Mouse (Mus musculus) liver, adult 2 months (tissue): ENCODE results near the gene Map3k19. TPM values are rescaled to one million over a fixed set of nuclear protein-coding genes. Genes with fewer than 3 reads are reported as not detected.

ENCODE experiments used
- DNase-seq: peaks from one replicate; pipeline ENCODE4 v3.0.0-alpha.2; 2011; ENCODE audit warnings: low read depth, low spot score; ENCODE audit errors: extremely low read depth
- H3K27ac ChIP-seq: fragments of 200-500 bp; replicated peaks from 2 replicates; pipeline ENCODE4 v1.5.1; 2012; ENCODE audit warnings: low read depth, mild to moderate bottlenecking, control low read depth, inconsistent platforms, low read length; ENCODE audit not compliant: insufficient read depth
- H3K27me3 ChIP-seq: fragments of 200-500 bp; 2 replicates; pipeline ENCODE4 v1.6.1; 2012; ENCODE audit warnings: mild to moderate bottlenecking, moderate library complexity, low read length, inconsistent platforms; ENCODE audit not compliant: control insufficient read depth, insufficient read depth
- H3K36me3 ChIP-seq: fragments of 200-500 bp; 2 replicates; pipeline ENCODE4 v1.6.1; 2012; ENCODE audit warnings: low read length, inconsistent platforms; ENCODE audit not compliant: control insufficient read depth, insufficient read depth
- H3K4me1 ChIP-seq: fragments of 200-500 bp; 2 replicates; pipeline ENCODE4 v1.6.1; 2011; ENCODE audit warnings: low read length; ENCODE audit not compliant: control insufficient read depth, insufficient read depth
- H3K4me3 ChIP-seq: fragments of 200-500 bp; 2 replicates; pipeline ENCODE4 v1.5.1; 2011; ENCODE audit warnings: low read depth, mild to moderate bottlenecking, control low read depth, low read length, moderate library complexity; ENCODE audit not compliant: insufficient read depth
- H3K79me2 ChIP-seq: fragments of 200-500 bp; 2 replicates; pipeline ENCODE4 v1.6.1; 2012; ENCODE audit warnings: inconsistent platforms, mild to moderate bottlenecking, low read length, moderate library complexity; ENCODE audit not compliant: control insufficient read depth, insufficient read depth
- H3K9ac ChIP-seq: fragments of 200-500 bp; 2 replicates; pipeline ENCODE4 v1.6.1; 2012; ENCODE audit warnings: low read depth, mild to moderate bottlenecking, control low read depth, inconsistent platforms, low read length
- CTCF ChIP-seq: fragments of 200-500 bp; IDR thresholded peaks from 2 replicates; pipeline ENCODE4 v1.5.1; 2011; ENCODE audit warnings: low read depth, low read length, control low read depth
- POLR2A ChIP-seq: fragments of 200-500 bp; IDR thresholded peaks from 2 replicates; pipeline ENCODE4 v1.6.1; 2011; ENCODE audit warnings: low read length, control low read depth; ENCODE audit not compliant: insufficient read depth; ENCODE audit errors: extremely low read depth
- WGBS: fragments of 180-500 bp; shearing (Covaris S2); methylation state at CpG from one replicate; pipeline ENCODE4 v1.1.7; 2018; 5-methylcytosine and 5-hydroxymethylcytosine counted together
- polyA plus RNA-seq: library from polyadenylated mRNA; depleted of rRNA; stranded (reverse); fragments of >200 nt; gene quantifications from 2 replicates; pipeline ENCODE4 v1.2.3, GENCODE M21; 2012
- total RNA-seq: library from RNA; depleted of rRNA; stranded (reverse); fragments of >200 nt; gene quantifications from 2 replicates; pipeline ENCODE4 v1.2.3, GENCODE M21; 2014

Map3k19 gene
- total and polyA plus RNA-seq, 2 experiments, result 0.07 TPM; not detected in 1

DNA sequence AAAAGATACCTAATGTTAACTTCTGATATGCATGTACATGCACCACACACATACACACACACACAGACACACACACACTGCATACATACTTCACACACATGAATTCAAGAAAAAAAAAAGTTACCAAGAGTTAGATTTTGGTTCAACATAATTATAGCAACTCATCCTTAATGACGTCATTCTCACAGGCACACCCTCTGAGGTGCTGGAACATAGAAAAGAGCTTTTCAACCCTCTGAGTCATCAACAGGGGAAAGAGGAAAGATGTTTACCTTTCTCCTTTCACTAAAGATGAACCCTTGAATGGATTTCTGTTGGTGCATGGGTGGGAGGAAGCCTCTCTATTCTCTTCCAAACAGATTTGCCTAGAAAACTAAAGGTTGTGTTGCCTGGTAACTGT lies 16.2 kb downstream of the Map3k19 start:
- Histone ChIP-seq H3K4me1 (no peaks in the 10 kb centered on the region), H3K9ac (no peak overlapping the region), H3K27ac (no peak overlapping the region), H3K36me3 (no peaks in the 10 kb centered on the region), H3K4me3 (no peak overlapping the region), H3K79me2 (no peaks in the 10 kb centered on the region), H3K27me3 (no peaks in the 10 kb centered on the region)
- WGBS, result 82% methylated on average over 1 of the region's 1 CpGs
- TF ChIP-seq CTCF (no peak), POLR2A (no peak)
- DNase-seq, result no peak

DNA sequence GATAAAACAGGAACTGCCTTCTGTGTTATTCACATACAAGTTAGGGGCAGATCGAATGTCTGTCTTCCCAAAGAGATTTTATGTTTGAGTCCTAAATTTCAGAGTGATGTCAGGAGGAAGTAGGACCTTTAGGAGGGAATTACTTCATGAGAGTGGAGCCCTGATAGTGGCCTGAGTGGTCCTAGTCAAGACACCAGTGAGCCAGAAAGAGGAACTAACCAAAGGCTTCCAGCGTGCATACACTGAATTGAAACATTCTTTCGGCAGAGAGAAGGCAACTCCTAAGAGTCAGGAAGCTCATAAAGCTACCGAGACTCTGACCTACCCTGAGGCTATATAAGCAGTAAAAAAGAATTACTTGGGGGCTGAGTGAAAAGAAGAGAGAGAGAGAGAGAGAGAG lies 18.2 kb downstream of the Map3k19 start:
- no peak for DNase-seq
- Histone ChIP-seq H3K9ac (no peak overlapping the region), H3K36me3 (no peaks in the 10 kb centered on the region), H3K79me2 (no peaks in the 10 kb centered on the region), H3K4me1 (no peaks in the 10 kb centered on the region), H3K27me3 (no peaks in the 10 kb centered on the region), H3K4me3 (no peak overlapping the region), H3K27ac (no peak overlapping the region)
- 71% methylated on average over 4 of the region's 4 CpGs for WGBS
- TF ChIP-seq CTCF, result no peak
- TF ChIP-seq POLR2A, result no peak

DNA sequence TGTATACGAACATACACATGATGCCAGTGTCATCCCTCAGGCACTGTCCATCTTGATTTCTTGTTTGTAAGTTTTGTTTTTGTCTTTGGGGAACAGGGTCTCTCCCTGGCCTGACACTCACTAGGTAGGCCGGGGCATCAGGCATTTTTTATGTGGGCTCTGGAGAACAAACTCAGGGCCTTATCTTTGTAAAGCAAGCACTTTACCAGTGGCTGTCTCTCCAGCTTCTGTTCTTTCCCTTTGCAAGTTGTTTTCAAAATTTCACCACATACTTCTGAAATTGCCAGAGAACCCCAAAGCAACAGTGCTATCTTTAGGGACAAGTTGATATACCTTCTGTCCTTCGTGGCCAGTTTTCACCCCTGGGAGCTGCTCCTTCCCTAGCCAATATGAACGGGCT lies 20.6 kb downstream of the Map3k19 start:
- H3K27me3 ChIP-seq, result no peaks in the 10 kb centered on the region
- WGBS, result 70% methylated on average over 4 of the region's 4 CpGs
- no peak overlapping the region for H3K4me3 ChIP-seq
- no peaks in the 10 kb centered on the region for H3K36me3 ChIP-seq
- no peak overlapping the region for H3K27ac ChIP-seq
- no peaks in the 10 kb centered on the region for H3K79me2 ChIP-seq
- no peaks in the 10 kb centered on the region for H3K4me1 ChIP-seq
- H3K9ac ChIP-seq, result no peak overlapping the region
- TF ChIP-seq CTCF (no peak), POLR2A (no peak)
- no peak for DNase-seq

DNA sequence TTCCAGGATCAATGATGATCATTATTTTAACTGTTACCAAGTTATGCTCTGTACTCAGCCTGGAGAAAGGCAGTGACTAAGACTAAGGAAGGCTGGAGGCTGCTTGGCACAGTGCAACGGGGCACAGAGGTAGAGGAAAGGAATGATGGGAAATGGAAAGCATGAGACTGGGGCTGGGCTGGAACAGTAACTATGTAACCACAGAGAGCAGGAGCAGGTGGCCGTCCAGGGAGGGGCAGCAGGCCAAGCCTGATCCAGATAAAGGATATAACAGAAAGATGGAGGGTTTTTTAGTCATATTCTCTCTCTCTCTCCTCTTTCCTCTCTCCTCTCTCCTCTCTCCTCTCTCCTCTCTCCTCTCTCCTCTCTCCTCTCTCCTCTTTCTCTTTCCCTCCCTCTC lies 21.1 kb downstream of the Map3k19 start:
- Histone ChIP-seq H3K27me3 (no peaks in the 10 kb centered on the region), H3K9ac (no peak overlapping the region), H3K4me3 (no peak overlapping the region), H3K27ac (no peak overlapping the region), H3K36me3 (no peaks in the 10 kb centered on the region), H3K79me2 (no peaks in the 10 kb centered on the region), H3K4me1 (no peaks in the 10 kb centered on the region)
- no peak for DNase-seq
- TF ChIP-seq CTCF, result no peak
- WGBS, result 53% methylated on average over 2 of the region's 2 CpGs

DNA sequence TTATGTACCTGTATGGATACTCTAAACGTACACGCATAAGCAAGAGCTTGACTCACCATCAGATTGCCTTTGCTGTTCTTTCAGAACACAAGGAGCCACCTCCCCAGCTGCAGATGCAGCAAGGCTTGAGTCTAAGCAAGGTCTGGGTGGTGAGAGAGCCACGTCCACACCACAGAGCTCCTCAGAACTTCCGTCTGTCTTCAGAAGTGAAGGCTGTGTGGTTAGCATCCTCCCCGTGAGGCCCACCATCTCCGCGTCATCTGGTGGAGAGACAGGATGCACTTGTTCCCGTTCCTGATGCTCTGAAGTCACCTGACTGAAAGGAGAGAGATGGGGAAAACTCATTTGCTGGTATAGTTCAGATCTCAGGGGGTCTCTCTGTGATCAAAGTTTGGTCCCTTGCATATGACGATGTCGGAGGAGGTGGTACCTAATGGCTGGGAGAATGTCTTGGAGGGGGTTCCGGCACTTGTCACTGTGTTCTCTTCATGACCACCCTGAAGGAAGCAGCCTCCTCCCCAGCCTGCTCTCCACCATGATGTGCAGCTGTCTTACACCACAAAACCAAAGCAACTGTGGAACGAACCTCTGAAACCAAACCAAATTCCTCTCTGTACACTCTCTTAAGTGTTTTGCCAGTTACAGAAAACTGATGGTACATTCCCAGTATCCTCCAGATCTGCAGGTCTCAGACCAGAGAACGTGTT lies 24.5 kb downstream of the Map3k19 start:
- no peak for DNase-seq
- H3K79me2 ChIP-seq, result no peaks in the 10 kb centered on the region
- no peak overlapping the region for H3K9ac ChIP-seq
- no peak overlapping the region for H3K27ac ChIP-seq
- TF ChIP-seq CTCF (no peak), POLR2A (no peak)
- no peak overlapping the region for H3K4me3 ChIP-seq
- 80% methylated on average over 13 of the region's 13 CpGs for WGBS
- H3K36me3 ChIP-seq, result no peaks in the 10 kb centered on the region
- no peaks in the 10 kb centered on the region for H3K27me3 ChIP-seq
- H3K4me1 ChIP-seq, result peaks cover 1% of the 10 kb centered on the region; the same call in 1 of the 2 replicates

DNA sequence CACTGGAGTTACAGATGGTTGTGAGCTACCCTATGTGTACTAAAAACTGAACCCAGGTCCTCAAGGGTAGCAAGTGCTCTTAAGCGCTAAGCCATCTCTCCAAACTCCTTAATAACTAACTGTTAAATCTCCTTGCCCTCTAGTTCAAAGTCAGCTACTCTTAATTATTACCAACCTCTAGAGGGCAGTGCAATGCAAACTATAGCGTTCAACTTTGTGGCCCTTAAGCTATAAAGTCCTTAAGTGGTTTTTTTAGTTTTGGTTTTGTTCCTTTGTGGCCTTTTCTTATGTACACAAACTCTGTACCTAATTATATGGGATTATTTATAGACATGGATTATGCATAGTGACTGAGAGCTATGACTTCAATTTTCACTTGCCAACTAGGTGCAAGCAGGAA lies 27.5 kb downstream of the Map3k19 start:
- Histone ChIP-seq H3K27me3 (no peaks in the 10 kb centered on the region), H3K36me3 (no peaks in the 10 kb centered on the region), H3K79me2 (no peaks in the 10 kb centered on the region), H3K9ac (no peak overlapping the region), H3K4me3 (no peak overlapping the region), H3K4me1 (peaks cover 1% of the 10 kb centered on the region; the same call in 1 of the 2 replicates), H3K27ac (no peak overlapping the region)
- DNase-seq, result peak; percentile 64
- WGBS, result 15% methylated on average over 2 of the region's 2 CpGs
- no peak for TF ChIP-seq POLR2A
- peak; percentile 40 for TF ChIP-seq CTCF
